Mouse (Mus musculus) cerebellum, postnatal 4 days (tissue): Measurements from ENCODE around the gene Actbl2.

Source experiments
- DNase-seq, 2 experiments: peaks; one replicate each; pipeline ENCODE4 v3.0.0; 2022; ENCODE audit warnings: low spot score in 2 of 2, mixed read lengths in 1 of 2

The Actbl2 gene

GRCm38 (mm10) chr13:111269789-111270335 is 15.0 kb downstream of the Actbl2 start:
- no peak for DNase-seq

GRCm38 (mm10) chr13:111271868-111272267 is 17.1 kb downstream of the Actbl2 start:
- DNase-seq, result no peak

- peak in 1 of 2 experiments; percentile 10 for DNase-seq
Observed at GRCm38 (mm10) chr13:111286461-111287385, 31.9 kb downstream of the Actbl2 start.

- DNase-seq, result no peak
Observed at GRCm38 (mm10) chr13:111291161-111291957, 36.5 kb downstream of the Actbl2 start.

- DNase-seq, result peak; percentile 38 to 61
Observed at GRCm38 (mm10) chr13:111291958-111292493, 37.2 kb downstream of the Actbl2 start.

- DNase-seq, result no peak
Observed at GRCm38 (mm10) chr13:111293478-111293877, 38.7 kb downstream of the Actbl2 start.

- DNase-seq, result no peak
Observed at GRCm38 (mm10) chr13:111294965-111295494, 40.2 kb downstream of the Actbl2 start.

- DNase-seq, result no peak
Observed at GRCm38 (mm10) chr13:111296029-111296428, 41.2 kb downstream of the Actbl2 start.

GRCm38 (mm10) chr13:111297614-111298013 is 42.8 kb downstream of the Actbl2 start:
- no peak for DNase-seq

- no peak for DNase-seq
Observed at GRCm38 (mm10) chr13:111299145-111299713, 44.4 kb downstream of the Actbl2 start.

- DNase-seq, result no peak
Observed at GRCm38 (mm10) chr13:111300846-111301245, 46.0 kb downstream of the Actbl2 start.

GRCm38 (mm10) chr13:111301431-111301830 is 46.6 kb downstream of the Actbl2 start:
- no peak for DNase-seq

GRCm38 (mm10) chr13:111304194-111304593 is 49.4 kb downstream of the Actbl2 start:
- no peak for DNase-seq

GRCm38 (mm10) chr13:111304736-111305135 is 49.9 kb downstream of the Actbl2 start:
- DNase-seq, result no peak
